Mouse (Mus musculus): Measurements from ENCODE around the gene Elf2. TPM values are rescaled to one million over a fixed set of nuclear protein-coding genes. Genes with fewer than 3 reads are reported as not detected.
"Not testable (repeated sequence)": the region's sequence is repeated elsewhere in the genome, so short reads cannot be mapped to it uniquely, and the experiment has no call there.

Elf2 gene
- polyA plus RNA-seq, 2 experiments: 59.3 to 61.4 TPM

GRCm38 (mm10) chr3:51322326-51322725 is 18.1 kb downstream of the Elf2 start:
- H3K4me1 ChIP-seq (ENCODE audit: control insufficient read depth, insufficient read depth, low read length): no peaks in the 10 kb centered on the region
- no peak for TF ChIP-seq POLR2A (IDR thresholded peaks at IDR 0.05; ENCODE audit: borderline replicate concordance, extremely low read depth, insufficient read depth, insufficient read length)
- H3K4me2 ChIP-seq (replicated peaks; ENCODE audit: low read depth, low read length, severe bottlenecking): no peak overlapping the region
- DNase-seq (ENCODE audit: low spot score): no peak
- H3K27me3 ChIP-seq (ENCODE audit: control insufficient read depth, insufficient read depth, low read length): no peaks in the 10 kb centered on the region
- H3K36me3 ChIP-seq (ENCODE audit: control insufficient read depth, insufficient read depth, low read length): no peaks in the 10 kb centered on the region; the same call in 1 of the 2 replicates
- no peak overlapping the region for H3K9ac ChIP-seq (ENCODE audit: low read depth, low read length, severe bottlenecking)
- no peak overlapping the region for H3K4me3 ChIP-seq (replicated peaks; ENCODE audit: low read length)
- H3K9me3 ChIP-seq (ENCODE audit: control insufficient read depth, low read length): no peaks in the 10 kb centered on the region
- WGBS: 89% methylated on average over 7 of the region's 7 CpGs
- ATAC-seq (ENCODE audit: low FRiP score, low read depth): no peak
- no peak overlapping the region for H3K27ac ChIP-seq (replicated peaks; ENCODE audit: low read depth, low read length)

DNA sequence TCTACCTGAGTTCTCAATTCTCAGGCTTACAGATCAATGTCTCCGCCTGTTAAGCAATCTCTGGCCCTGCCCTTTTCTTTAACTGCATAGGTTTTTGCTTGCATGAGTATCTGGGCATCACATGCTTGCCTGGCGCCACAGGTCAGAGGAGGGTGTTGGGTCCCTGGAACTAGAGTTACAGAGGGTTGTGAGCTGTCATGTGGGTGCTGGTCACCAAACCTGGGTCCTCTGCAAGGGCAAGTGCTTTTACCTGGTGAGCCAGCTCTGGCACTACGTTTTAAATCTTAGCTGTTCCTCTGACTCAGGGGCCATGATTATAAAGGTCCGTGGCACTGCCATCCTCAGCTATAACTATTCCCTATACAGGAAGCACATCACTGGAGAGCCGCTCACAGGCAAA is 19.3 kb downstream of the Elf2 start:
- Histone ChIP-seq H3K9me3 (ENCODE audit: control insufficient read depth, low read length) (no peaks in the 10 kb centered on the region), H3K27me3 (ENCODE audit: control insufficient read depth, insufficient read depth, low read length) (no peaks in the 10 kb centered on the region), H3K4me3 (replicated peaks; ENCODE audit: low read length) (no peak overlapping the region), H3K4me1 (ENCODE audit: control insufficient read depth, insufficient read depth, low read length) (no peaks in the 10 kb centered on the region), H3K36me3 (ENCODE audit: control insufficient read depth, insufficient read depth, low read length) (peaks cover 5% of the 10 kb centered on the region; the same call in 1 of the 2 replicates), H3K4me2 (replicated peaks; ENCODE audit: low read depth, low read length, severe bottlenecking) (no peak overlapping the region), H3K27ac (replicated peaks; ENCODE audit: low read depth, low read length) (no peak overlapping the region), H3K9ac (ENCODE audit: low read depth, low read length, severe bottlenecking) (no peak overlapping the region)
- no peak for TF ChIP-seq POLR2A (IDR thresholded peaks at IDR 0.05; ENCODE audit: borderline replicate concordance, extremely low read depth, insufficient read depth, insufficient read length)
- 91% methylated on average over 5 of the region's 5 CpGs for WGBS
- DNase-seq (ENCODE audit: low spot score) (no peak), ATAC-seq (ENCODE audit: low FRiP score, low read depth) (no peak)

GRCm38 (mm10) chr3:51318053-51318452 is 22.4 kb downstream of the Elf2 start:
- not testable (repeated sequence) for H3K4me3 ChIP-seq (replicated peaks; ENCODE audit: low read length); H3K4me2 ChIP-seq (replicated peaks; ENCODE audit: low read depth, low read length, severe bottlenecking); H3K4me1 ChIP-seq (ENCODE audit: control insufficient read depth, insufficient read depth, low read length); ATAC-seq (ENCODE audit: low FRiP score, low read depth); H3K27me3 ChIP-seq (ENCODE audit: control insufficient read depth, insufficient read depth, low read length); H3K27ac ChIP-seq (replicated peaks; ENCODE audit: low read depth, low read length); H3K9ac ChIP-seq (ENCODE audit: low read depth, low read length, severe bottlenecking); DNase-seq (ENCODE audit: low spot score); H3K36me3 ChIP-seq (ENCODE audit: control insufficient read depth, insufficient read depth, low read length); H3K9me3 ChIP-seq (ENCODE audit: control insufficient read depth, low read length)
- WGBS: 92% methylated on average over 3 of the region's 3 CpGs

DNA sequence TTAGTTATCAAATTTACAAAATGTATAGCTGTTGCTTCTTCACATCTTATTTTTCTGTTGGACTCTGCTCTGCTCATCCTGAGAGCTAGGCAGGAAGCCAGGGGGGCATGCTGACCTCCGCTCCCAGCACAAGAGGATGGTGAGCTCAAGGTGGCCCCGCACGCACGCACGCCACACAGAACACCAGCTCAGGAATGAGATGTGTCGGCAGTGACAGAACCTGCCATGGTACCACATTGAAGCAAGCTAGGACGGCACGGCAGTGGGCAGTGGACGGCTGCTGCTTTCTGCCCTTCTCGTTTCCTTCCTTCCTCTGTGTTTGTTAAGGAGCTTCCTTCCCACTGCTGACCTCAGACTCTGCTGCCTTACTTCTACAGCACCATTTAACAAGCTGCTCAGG is 23.6 kb downstream of the Elf2 start:
- H3K36me3 ChIP-seq (ENCODE audit: control insufficient read depth, insufficient read depth, low read length): peaks cover 5% of the 10 kb centered on the region; the same call in 1 of the 2 replicates
- no peak for TF ChIP-seq POLR2A (IDR thresholded peaks at IDR 0.05; ENCODE audit: borderline replicate concordance, extremely low read depth, insufficient read depth, insufficient read length)
- no peak overlapping the region for H3K9ac ChIP-seq (ENCODE audit: low read depth, low read length, severe bottlenecking)
- no peak overlapping the region for H3K4me2 ChIP-seq (replicated peaks; ENCODE audit: low read depth, low read length, severe bottlenecking)
- H3K27me3 ChIP-seq (ENCODE audit: control insufficient read depth, insufficient read depth, low read length): no peaks in the 10 kb centered on the region
- H3K27ac ChIP-seq (replicated peaks; ENCODE audit: low read depth, low read length): no peak overlapping the region
- H3K4me3 ChIP-seq (replicated peaks; ENCODE audit: low read length): no peak overlapping the region
- no peaks in the 10 kb centered on the region for H3K4me1 ChIP-seq (ENCODE audit: control insufficient read depth, insufficient read depth, low read length)
- WGBS: 81% methylated on average over 10 of the region's 10 CpGs
- no peak for ATAC-seq (ENCODE audit: low FRiP score, low read depth)
- no peak for DNase-seq (ENCODE audit: low spot score)
- no peaks in the 10 kb centered on the region for H3K9me3 ChIP-seq (ENCODE audit: control insufficient read depth, low read length)

GRCm38 (mm10) chr3:51311638-51312037 is 28.8 kb downstream of the Elf2 start:
- Histone ChIP-seq H3K4me3 (replicated peaks; ENCODE audit: low read length) (no peak overlapping the region), H3K9me3 (ENCODE audit: control insufficient read depth, low read length) (no peaks in the 10 kb centered on the region), H3K4me2 (replicated peaks; ENCODE audit: low read depth, low read length, severe bottlenecking) (no peak overlapping the region), H3K36me3 (ENCODE audit: control insufficient read depth, insufficient read depth, low read length) (no peaks in the 10 kb centered on the region), H3K27ac (replicated peaks; ENCODE audit: low read depth, low read length) (no peak overlapping the region), H3K4me1 (ENCODE audit: control insufficient read depth, insufficient read depth, low read length) (no peaks in the 10 kb centered on the region), H3K27me3 (ENCODE audit: control insufficient read depth, insufficient read depth, low read length) (no peaks in the 10 kb centered on the region), H3K9ac (ENCODE audit: low read depth, low read length, severe bottlenecking) (no peak overlapping the region)
- ATAC-seq (ENCODE audit: low FRiP score, low read depth): no peak
- TF ChIP-seq POLR2A (IDR thresholded peaks at IDR 0.05; ENCODE audit: borderline replicate concordance, extremely low read depth, insufficient read depth, insufficient read length): no peak
- WGBS: 29% methylated on average over 9 of the region's 9 CpGs
- DNase-seq (ENCODE audit: low spot score): no peak

DNA sequence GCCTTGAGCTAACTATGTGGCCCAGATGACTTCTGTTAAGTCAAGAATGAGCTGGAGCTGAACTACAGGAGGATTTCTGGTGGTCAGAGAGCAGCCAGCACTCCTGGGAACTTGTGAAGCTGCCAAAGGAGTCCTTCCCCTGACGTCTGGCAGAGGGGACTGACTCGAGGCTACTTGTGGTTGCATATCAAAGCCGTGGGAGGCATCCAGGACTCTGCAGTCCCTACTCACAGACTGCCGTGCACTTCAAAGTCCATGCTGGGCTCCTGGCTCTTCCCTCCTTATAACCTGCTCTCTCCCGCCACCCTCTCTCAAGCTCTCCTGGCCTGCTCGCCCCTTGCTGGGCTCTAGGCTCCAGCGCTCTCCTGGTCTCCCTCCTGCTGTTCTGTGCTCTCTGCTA is 30.4 kb downstream of the Elf2 start:
- ATAC-seq (ENCODE audit: low FRiP score, low read depth): no peak
- no peak for DNase-seq (ENCODE audit: low spot score)
- Histone ChIP-seq H3K36me3 (ENCODE audit: control insufficient read depth, insufficient read depth, low read length) (no peaks in the 10 kb centered on the region), H3K27me3 (ENCODE audit: control insufficient read depth, insufficient read depth, low read length) (no peaks in the 10 kb centered on the region), H3K9ac (ENCODE audit: low read depth, low read length, severe bottlenecking) (no peak overlapping the region), H3K4me1 (ENCODE audit: control insufficient read depth, insufficient read depth, low read length) (no peaks in the 10 kb centered on the region), H3K4me2 (replicated peaks; ENCODE audit: low read depth, low read length, severe bottlenecking) (no peak overlapping the region), H3K27ac (replicated peaks; ENCODE audit: low read depth, low read length) (no peak overlapping the region), H3K9me3 (ENCODE audit: control insufficient read depth, low read length) (no peaks in the 10 kb centered on the region), H3K4me3 (replicated peaks; ENCODE audit: low read length) (no peak overlapping the region)
- WGBS: 31% methylated on average over 7 of the region's 7 CpGs
- TF ChIP-seq POLR2A (IDR thresholded peaks at IDR 0.05; ENCODE audit: borderline replicate concordance, extremely low read depth, insufficient read depth, insufficient read length): no peak

Measured in limb, embryonic 14.5 days (tissue).